Mouse (Mus musculus): ENCODE data around the gene Gm7544.

DNA sequence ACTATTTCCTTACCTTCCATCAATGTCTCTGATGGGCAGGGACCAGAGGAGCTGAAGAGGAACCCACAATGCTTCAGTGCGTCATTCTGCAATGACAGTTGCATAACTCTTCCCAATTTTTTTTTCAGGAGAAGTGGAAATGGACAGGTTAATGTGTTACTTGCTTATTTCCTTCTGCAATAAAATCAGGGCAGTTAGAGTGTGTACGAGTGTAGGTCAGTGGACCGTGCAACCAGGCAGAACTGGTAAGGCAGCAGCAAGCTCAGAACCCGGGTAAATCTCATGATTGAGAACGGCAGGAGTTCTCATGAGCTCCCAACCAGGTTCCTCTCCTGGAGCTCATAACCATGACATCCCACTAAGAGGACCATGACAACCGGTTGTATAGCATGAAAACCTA, 36.3 kb upstream of the Gm7544 start:
- TF ChIP-seq CTCF (IDR thresholded peaks at IDR 0.05 in 2 of 3, conservative IDR thresholded peaks at IDR 0.05 in 1 of 3; ENCODE audit: control insufficient read depth in 1 of 3, insufficient read depth in 1 of 3, low read depth in 2 of 3, low read length in 3 of 3, poor library complexity in 1 of 3, severe bottlenecking in 1 of 3), result no peak
- no peak for TF ChIP-seq GATA1 (IDR thresholded peaks at IDR 0.05; ENCODE audit: low read depth, low read length)
- TF ChIP-seq EP300 (IDR thresholded peaks at IDR 0.05; ENCODE audit: low read depth in 1 of 2, low read length in 2 of 2), result no peak
- TF ChIP-seq MAX (IDR thresholded peaks at IDR 0.05; ENCODE audit: low read length), result no peak
- TF ChIP-seq POLR2A (IDR thresholded peaks at IDR 0.05; ENCODE audit: control insufficient read depth in 1 of 2, insufficient read depth in 1 of 2, low read depth in 1 of 2, low read length in 2 of 2, poor library complexity in 1 of 2), result no peak
- no peak for TF ChIP-seq ZC3H11A (IDR thresholded peaks at IDR 0.05; ENCODE audit: low read depth, low read length)

Data from MEL (cell line).